Mouse (Mus musculus): ENCODE measurements around the gene Olfr1105.

The Olfr1105 gene

GRCm38 (mm10) chr2:87036431-87036830 is at the start of gene Olfr1105:
TSS of gene Olfr1105 (minus strand) at chr2:87036531.
- DNase-seq: no peak

GRCm38 (mm10) chr2:87075717-87076116 is 39.4 kb upstream of the Olfr1105 start, which contains the start of gene Olfr1107:
TSS of gene Olfr1107 (minus strand) at chr2:87075817.
- no peak for DNase-seq

GRCm38 (mm10) chr2:87052173-87052572 is 15.8 kb upstream of the Olfr1105 start, which contains the start of gene Olfr1106:
TSS of gene Olfr1106 (minus strand) at chr2:87052273.
- DNase-seq: no peak

- DNase-seq: no peak
These were observed 9.4 kb downstream of the Olfr1105 start, which contains the start of gene Olfr1104 for GRCm38 (mm10) chr2:87026980-87027379. TSS of gene Olfr1104 (minus strand) at chr2:87027080.

- no peak for DNase-seq
These were observed 38.2 kb downstream of the Olfr1105 start, which contains the start of gene Olfr1102 for GRCm38 (mm10) chr2:86998098-86998497. TSS of gene Olfr1102 (plus strand) at chr2:86998398.

- no peak for DNase-seq
These were observed 45.2 kb downstream of the Olfr1105 start, which contains the start of gene Olfr1101 for GRCm38 (mm10) chr2:86991121-86991520. TSS of gene Olfr1101 (minus strand) at chr2:86991221.

Data from thymus, postnatal 14 days (tissue).